Mouse (Mus musculus): ENCODE measurements around the gene Cdc14b.

Cdc14b gene

GRCm38 (mm10) chr13:64274879-64275753, at the start of gene Cdc14b:
TSS of gene Cdc14b (minus strand) at chr13:64275290.
- DNase-seq (ENCODE audit: low read depth), result no peak

DNA sequence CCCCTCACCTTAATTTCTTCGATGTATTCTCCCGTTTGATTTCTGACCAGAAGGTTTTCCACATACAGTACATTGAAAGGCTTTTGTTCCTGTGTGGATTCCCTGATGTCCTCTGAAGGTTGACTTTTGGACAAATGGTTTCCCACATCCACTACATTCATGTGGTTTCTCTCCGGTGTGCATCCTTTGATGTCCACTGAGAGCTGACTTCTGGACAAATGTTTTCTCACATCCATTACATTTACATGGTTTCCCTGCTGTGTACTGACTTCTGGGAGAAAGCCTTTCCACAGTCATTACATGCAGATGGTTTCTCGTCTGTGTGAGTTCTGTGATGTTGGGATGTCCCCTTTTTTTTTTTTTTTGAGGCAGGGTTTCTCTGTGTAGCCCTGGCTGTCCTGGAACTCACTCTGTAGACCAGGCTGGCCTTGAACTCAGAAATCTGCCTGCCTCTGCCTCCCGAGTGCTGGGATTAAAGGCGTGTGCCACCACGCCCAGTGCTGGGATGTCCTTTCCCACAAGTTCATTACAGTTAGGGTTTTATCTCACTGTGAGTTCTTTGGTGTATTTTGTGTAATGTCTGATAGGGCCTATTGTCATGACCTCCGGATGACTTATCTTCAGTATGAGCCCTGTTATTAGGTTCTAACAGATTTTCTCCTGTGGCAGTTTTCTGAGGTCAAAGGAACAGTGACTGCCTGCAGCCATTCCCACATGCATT, 47.6 kb upstream of the Cdc14b start:
- no peak for DNase-seq (ENCODE audit: low read depth)

- DNase-seq (ENCODE audit: low read depth), result no peak
Observed at GRCm38 (mm10) chr13:64320334-64320733, 45.2 kb upstream of the Cdc14b start.

DNA sequence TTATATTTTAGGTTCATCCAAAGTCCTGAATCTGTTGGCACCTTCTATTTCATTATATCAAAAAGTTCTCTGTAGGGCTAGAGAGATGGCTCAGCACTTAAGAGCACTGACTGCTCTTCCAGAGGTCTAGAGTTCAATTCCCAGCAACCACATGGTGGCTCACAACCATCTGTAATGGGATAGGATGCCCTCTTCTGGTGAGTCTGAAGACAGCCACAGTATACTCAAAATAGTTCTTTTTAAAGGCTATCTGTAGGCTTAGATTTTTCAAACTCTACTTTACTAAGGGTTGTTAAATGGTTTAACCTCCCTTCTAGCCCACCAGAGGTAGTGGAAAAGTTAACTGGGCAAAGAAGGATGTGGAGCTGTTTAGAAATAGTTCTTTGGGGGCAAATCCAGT, 44.7 kb upstream of the Cdc14b start:
- no peak for DNase-seq (ENCODE audit: low read depth)

DNA sequence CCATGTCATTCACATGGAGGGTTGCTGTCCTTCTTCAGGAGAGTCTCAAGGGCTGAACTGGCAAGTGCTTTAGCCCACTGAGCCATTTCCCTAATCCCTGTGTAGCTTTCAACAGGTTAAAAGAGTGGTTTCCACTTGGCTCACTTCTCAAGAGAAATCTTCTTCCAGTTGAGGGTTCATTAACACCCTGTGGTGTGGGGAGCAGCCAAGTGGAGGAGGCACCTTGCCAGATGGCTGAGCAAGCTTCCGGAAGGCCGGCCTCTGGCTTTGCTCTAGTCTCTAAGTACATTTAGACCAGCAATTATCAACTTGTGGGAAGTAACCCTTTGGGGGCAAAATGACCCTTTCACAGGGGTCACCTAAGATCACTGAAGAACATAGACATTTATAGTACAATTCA, 43.3 kb upstream of the Cdc14b start:
- no peak for DNase-seq (ENCODE audit: low read depth)

DNA sequence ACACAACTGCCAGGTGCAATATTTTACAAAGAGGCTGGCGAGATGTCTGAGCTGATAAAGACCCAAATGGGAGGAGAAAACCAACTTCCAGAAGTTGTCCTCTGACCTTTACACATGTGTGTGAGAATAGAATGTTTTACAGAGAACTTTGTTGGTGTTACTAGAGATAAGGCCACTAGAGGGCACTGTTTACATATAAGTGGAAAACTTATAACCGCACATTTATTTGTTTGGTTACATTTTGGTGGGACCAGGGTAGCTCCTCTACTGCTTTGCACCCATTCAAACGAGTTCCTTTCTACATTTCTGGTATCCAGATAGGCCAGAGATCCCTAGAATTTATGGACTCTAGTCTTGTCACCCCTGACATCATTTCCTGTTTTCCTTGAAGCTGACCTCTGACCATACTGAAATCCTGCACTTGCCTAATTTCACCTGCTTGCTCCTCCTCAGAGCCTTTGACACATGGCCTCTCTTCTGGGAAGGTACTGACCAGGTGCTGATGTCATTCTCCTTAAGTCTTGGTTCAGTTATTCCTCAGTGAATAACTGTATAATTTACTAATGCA, 40.5 kb upstream of the Cdc14b start:
- DNase-seq (ENCODE audit: low read depth), result peak; percentile 71

- DNase-seq (ENCODE audit: low read depth), result no peak
Observed at GRCm38 (mm10) chr13:64314041-64314440, 39.0 kb upstream of the Cdc14b start.

- no peak for DNase-seq (ENCODE audit: low read depth)
Observed at GRCm38 (mm10) chr13:64312916-64313289, 37.8 kb upstream of the Cdc14b start.

DNA sequence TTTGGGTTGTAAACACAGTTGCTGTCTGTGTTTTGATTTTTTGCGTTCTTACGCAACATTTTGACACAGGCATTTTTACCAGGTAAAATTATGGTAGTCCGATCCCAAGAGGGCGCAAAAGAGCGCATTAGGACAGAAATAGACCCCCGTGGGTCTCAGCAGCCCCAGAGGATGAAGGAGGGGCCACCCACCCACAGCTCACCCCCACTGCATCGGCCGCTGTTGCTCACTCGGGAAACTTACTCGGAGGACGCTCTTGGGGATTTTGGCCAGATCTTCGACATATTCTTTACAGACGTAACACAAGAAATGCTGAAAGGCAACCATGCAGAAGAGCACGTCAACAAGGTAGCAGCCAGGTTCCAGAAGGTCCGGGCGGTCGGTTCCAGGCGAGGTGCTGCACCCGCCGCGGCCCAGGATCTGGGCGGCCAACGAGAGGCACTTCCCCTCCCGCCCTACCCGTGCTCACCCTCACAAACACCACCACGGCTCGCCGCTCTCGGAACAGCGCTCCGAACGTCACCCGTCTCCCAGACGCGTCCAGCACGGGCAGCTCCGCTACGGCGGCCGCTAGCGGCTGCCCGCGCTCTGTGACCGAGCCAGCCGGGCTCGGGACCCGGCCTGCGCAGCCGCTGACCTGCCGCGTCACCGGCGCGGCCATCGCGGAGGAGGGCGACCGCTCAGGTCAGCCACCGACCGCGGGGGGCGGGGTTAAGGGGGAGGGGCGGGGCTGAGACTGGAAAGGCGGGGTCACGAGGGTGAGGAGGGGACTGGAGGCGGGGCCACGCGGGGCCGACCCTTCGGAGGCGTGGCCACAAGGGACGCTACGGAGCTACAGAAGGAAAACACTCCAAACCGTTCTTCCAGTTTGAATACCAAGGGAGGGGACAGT, 37.2 kb upstream of the Cdc14b start, which contains the start of gene Aaed1:
TSS of gene Aaed1 (minus strand) at position 687 of the 892 bp plus-strand sequence.
- DNase-seq (ENCODE audit: low read depth), result peak; percentile 49

DNA sequence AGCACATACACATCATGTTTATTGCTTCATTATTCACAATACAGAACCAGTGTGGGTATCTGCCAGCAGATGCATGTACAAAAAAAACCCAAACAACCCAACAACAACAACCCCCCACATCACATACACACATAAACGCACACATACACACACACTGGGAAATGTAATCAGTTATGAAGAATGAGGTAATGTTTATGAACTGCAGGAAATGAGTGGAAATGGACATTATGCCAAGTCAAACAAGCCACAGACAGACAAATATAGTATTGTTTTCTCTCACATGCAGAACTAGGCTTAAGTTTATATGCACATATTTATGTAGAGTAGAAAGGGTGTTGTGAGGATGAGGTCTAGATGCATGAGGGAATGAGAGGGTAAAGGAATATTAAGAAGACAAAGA, 36.2 kb upstream of the Cdc14b start:
- no peak for DNase-seq (ENCODE audit: low read depth)

DNA sequence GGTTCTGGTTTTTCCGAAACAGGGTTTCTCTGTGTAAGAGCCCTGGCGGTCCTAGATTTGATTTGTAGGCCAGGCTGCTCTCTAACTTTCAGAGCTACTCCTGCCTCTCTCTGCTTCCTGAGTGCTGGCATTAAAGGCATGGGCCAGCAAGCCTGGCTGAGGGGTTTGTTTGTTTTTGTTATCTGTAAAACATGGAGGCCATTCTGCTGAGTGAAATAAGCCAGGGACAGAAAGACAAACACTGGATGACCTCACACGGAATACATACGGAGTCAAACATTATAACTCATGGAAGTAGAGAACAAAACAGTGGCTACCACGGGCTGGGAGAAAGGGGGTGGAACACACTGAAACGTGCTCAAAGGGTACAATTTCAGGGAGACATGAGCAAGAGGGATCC, 35.5 kb upstream of the Cdc14b start:
- DNase-seq (ENCODE audit: low read depth), result no peak

GRCm38 (mm10) chr13:64309842-64310241, 34.8 kb upstream of the Cdc14b start:
- DNase-seq (ENCODE audit: low read depth), result no peak

DNA sequence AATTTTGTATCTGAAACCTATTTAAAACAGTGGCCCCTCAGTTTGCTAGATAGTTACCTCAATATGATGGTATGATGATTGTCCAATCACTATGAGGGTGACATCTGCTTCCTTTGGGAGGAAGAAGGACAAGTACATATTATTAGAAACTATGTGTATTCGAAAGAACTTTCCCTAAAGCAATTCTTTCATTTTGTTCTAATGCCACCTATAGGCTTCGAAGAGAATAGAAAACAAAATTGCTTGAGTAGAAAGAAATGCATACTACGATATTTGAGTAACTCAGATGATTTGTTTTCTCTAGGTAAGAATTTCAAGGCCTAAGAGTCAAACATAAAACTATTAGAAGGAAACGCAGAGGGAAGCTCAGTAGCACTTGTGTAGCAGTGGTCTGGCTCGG, 33.9 kb upstream of the Cdc14b start:
- DNase-seq (ENCODE audit: low read depth), result no peak

- no peak for DNase-seq (ENCODE audit: low read depth)
Observed at GRCm38 (mm10) chr13:64307508-64307907, 32.4 kb upstream of the Cdc14b start.

GRCm38 (mm10) chr13:64306078-64306477, 31.0 kb upstream of the Cdc14b start:
- DNase-seq (ENCODE audit: low read depth), result peak; percentile 46

- DNase-seq (ENCODE audit: low read depth), result no peak
Observed at GRCm38 (mm10) chr13:64299069-64299468, 24.0 kb upstream of the Cdc14b start.

DNA sequence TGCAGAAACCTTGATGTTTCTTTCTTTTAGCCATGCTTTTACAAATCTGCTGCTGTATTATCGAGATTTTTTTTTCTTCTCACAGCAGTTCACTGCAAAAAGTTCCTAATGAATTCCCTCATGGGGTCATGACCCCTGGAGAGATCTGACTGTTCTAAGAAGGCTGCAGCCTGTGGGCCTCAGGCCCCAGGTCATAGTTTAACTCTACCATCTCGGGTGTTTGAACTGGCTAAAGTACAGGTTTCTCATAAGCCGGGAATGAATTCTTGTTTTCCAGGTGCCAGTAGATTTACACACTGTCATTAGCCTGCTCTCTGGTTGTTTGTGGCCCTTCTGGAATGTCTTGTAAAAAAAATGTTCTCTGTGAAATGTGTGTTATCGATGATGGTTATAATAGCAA, 11.7 kb upstream of the Cdc14b start:
- no peak for DNase-seq (ENCODE audit: low read depth)

- DNase-seq (ENCODE audit: low read depth), result no peak
Observed at GRCm38 (mm10) chr13:64286321-64286720, 11.2 kb upstream of the Cdc14b start.

GRCm38 (mm10) chr13:64284676-64285075, 9.6 kb upstream of the Cdc14b start:
- DNase-seq (ENCODE audit: low read depth), result no peak

GRCm38 (mm10) chr13:64280940-64281339, 5.8 kb upstream of the Cdc14b start:
- no peak for DNase-seq (ENCODE audit: low read depth)

DNA sequence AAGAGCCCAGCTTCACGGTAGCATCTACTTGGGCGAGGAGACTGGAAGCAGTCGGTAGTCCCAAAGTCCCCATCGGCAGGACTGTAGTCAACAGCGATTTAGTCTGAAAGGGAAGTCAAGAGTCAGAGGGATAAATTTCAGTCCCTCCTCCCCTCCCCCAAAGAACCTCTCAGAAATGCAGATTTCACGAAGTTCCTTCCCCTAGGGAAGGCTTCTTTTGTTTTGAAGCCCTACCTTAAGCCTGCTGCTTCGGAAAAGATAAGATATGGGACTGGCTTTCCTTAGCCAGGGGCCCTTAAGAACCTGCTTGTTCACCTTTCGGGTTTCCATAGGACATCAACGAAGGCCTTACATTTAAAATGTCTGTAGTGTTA, 651 bp upstream of the Cdc14b start:
- DNase-seq (ENCODE audit: low read depth), result no peak
